Mouse (Mus musculus) forebrain, embryonic 14.5 days (tissue): ENCODE measurements around the gene Ndufaf2. TPM values are rescaled to one million over a fixed set of nuclear protein-coding genes. Genes with fewer than 3 reads are reported as not detected.

ENCODE experiments used
- ATAC-seq: fragments of 200-750 bp; cut with Nextera tagmentation; 2 replicates; pipeline ENCODE4 v1.8.0; 2017; ENCODE audit warnings: mild to moderate bottlenecking, moderate library complexity
- DNase-seq: peaks from one replicate; pipeline ENCODE4 v3.0.0-alpha.2; 2015; ENCODE audit warnings: low spot score
- H3K27ac ChIP-seq: fragments of 300-500 bp; sonication (generic); 2 replicates; pipeline ENCODE4 v1.5.1; 2014; ENCODE audit warnings: low read depth, mild to moderate bottlenecking, control low read depth, low read length, moderate library complexity
- H3K27me3 ChIP-seq: fragments of 300-500 bp; sonication (generic); replicated peaks from 2 replicates; pipeline ENCODE4 v1.6.1; 2014; ENCODE audit warnings: low read length, control low read depth, mixed read lengths; ENCODE audit not compliant: control insufficient read depth, insufficient read depth
- H3K36me3 ChIP-seq: fragments of 300-500 bp; sonication (generic); 2 replicates; pipeline ENCODE4 v1.6.1; 2014; ENCODE audit warnings: low read length, control low read depth; ENCODE audit not compliant: control insufficient read depth, insufficient read depth
- H3K4me1 ChIP-seq: fragments of 300-500 bp; sonication (generic); 2 replicates; pipeline ENCODE4 v1.6.1; 2014; ENCODE audit warnings: antibody characterized with exemption, low read length, control low read depth; ENCODE audit not compliant: control insufficient read depth, insufficient read depth
- H3K4me2 ChIP-seq: fragments of 300-500 bp; sonication (generic); 2 replicates; pipeline ENCODE4 v1.6.1; 2014; ENCODE audit warnings: mild to moderate bottlenecking, control low read depth, low read length
- H3K4me3 ChIP-seq: fragments of 300-500 bp; sonication (generic); 2 replicates; pipeline ENCODE4 v1.5.1; 2014; ENCODE audit warnings: low read depth, low read length, control low read depth
- H3K9ac ChIP-seq: fragments of 300-500 bp; sonication (generic); 2 replicates; pipeline ENCODE4 v1.6.1; 2014; ENCODE audit warnings: mild to moderate bottlenecking, low read length, control low read depth, moderate library complexity
- H3K9me3 ChIP-seq: fragments of 300-500 bp; sonication (generic); replicated peaks from 2 replicates; pipeline ENCODE4 v1.6.1; 2016; ENCODE audit warnings: low read length, control low read depth, mixed read lengths; ENCODE audit not compliant: control insufficient read depth
- WGBS: fragments of 180-500 bp; shearing (Covaris S2); extraction: QIAGEN DNeasy Blood & Tissue Kit; methylation state at CpG from one replicate; pipeline ENCODE4 v1.1.7; 2014; 5-methylcytosine and 5-hydroxymethylcytosine counted together
- polyA plus RNA-seq: library from polyadenylated mRNA; unstranded; fragments of >200 nt; fragmentation: Nextera tagmentation; extraction: Ambion mirVana; gene quantifications from 2 replicates; pipeline ENCODE4 v1.2.1, GENCODE M21; 2014

The Ndufaf2 gene
- polyA plus RNA-seq, 1 experiment from 2014 or later, result 84.5 TPM

- H3K27me3 ChIP-seq, result no peaks in the 10 kb centered on the region
- H3K36me3 ChIP-seq, result no peaks in the 10 kb centered on the region
- WGBS, result 95% methylated on average over 4 of the region's 4 CpGs
- H3K9ac ChIP-seq, result no peak overlapping the region
- no peak overlapping the region for H3K4me3 ChIP-seq
- H3K4me1 ChIP-seq, result no peaks in the 10 kb centered on the region
- DNase-seq, result no peak
- no peak overlapping the region for H3K4me2 ChIP-seq
- ATAC-seq, result no peak
- H3K9me3 ChIP-seq, result no peaks in the 10 kb centered on the region
- no peak overlapping the region for H3K27ac ChIP-seq
These were observed 74.3 kb downstream of the Ndufaf2 start for GRCm38 (mm10) chr13:108084086-108084485.

- no peak overlapping the region for H3K27ac ChIP-seq
These were observed 80.5 kb downstream of the Ndufaf2 start for GRCm38 (mm10) chr13:108077901-108078300.

GRCm38 (mm10) chr13:108077476-108077875 lies 80.9 kb downstream of the Ndufaf2 start:
- no peaks in the 10 kb centered on the region for H3K36me3 ChIP-seq
- H3K27me3 ChIP-seq, result no peaks in the 10 kb centered on the region
- H3K9me3 ChIP-seq, result no peaks in the 10 kb centered on the region
- no peak overlapping the region for H3K4me2 ChIP-seq
- ATAC-seq (no peak), DNase-seq (peak; percentile 16)
- 74% methylated on average over 6 of the region's 6 CpGs for WGBS
- H3K27ac ChIP-seq, result no peak overlapping the region
- H3K4me1 ChIP-seq, result no peaks in the 10 kb centered on the region
- H3K4me3 ChIP-seq, result no peak overlapping the region
- H3K9ac ChIP-seq, result no peak overlapping the region

More at GRCm38 (mm10) chr13:108077901-108078300, 80.5 kb downstream of the Ndufaf2 start:
- H3K4me3 ChIP-seq, result no peak overlapping the region
- WGBS, result 76% methylated on average over 4 of the region's 4 CpGs
- H3K27me3 ChIP-seq, result no peaks in the 10 kb centered on the region
- H3K4me2 ChIP-seq, result no peak overlapping the region
- H3K36me3 ChIP-seq, result no peaks in the 10 kb centered on the region
- ATAC-seq (no peak), DNase-seq (no peak)
- H3K4me1 ChIP-seq, result no peaks in the 10 kb centered on the region
- no peak overlapping the region for H3K9ac ChIP-seq
- no peaks in the 10 kb centered on the region for H3K9me3 ChIP-seq

- 96% methylated on average over 10 of the region's 10 CpGs for WGBS
These were observed 88.3 kb downstream of the Ndufaf2 start for GRCm38 (mm10) chr13:108070171-108070570.

GRCm38 (mm10) chr13:108069151-108069550 lies 89.3 kb downstream of the Ndufaf2 start:
- H3K4me3 ChIP-seq, result no peak overlapping the region
- 70% methylated on average over 4 of the region's 4 CpGs for WGBS
- no peak overlapping the region for H3K27ac ChIP-seq
- no peaks in the 10 kb centered on the region for H3K4me1 ChIP-seq
- H3K9me3 ChIP-seq, result no peaks in the 10 kb centered on the region
- no peaks in the 10 kb centered on the region for H3K36me3 ChIP-seq
- no peak overlapping the region for H3K4me2 ChIP-seq
- no peak overlapping the region for H3K9ac ChIP-seq
- no peak for ATAC-seq
- no peaks in the 10 kb centered on the region for H3K27me3 ChIP-seq
- no peak for DNase-seq

More at GRCm38 (mm10) chr13:108070171-108070570, 88.3 kb downstream of the Ndufaf2 start:
- no peak overlapping the region for H3K4me2 ChIP-seq
- no peak overlapping the region for H3K4me3 ChIP-seq
- H3K36me3 ChIP-seq, result no peaks in the 10 kb centered on the region
- H3K9me3 ChIP-seq, result no peaks in the 10 kb centered on the region
- H3K27ac ChIP-seq, result no peak overlapping the region
- DNase-seq, result no peak
- no peak overlapping the region for H3K9ac ChIP-seq
- no peaks in the 10 kb centered on the region for H3K27me3 ChIP-seq
- no peaks in the 10 kb centered on the region for H3K4me1 ChIP-seq
- no peak for ATAC-seq

- ATAC-seq, result no peak
- H3K9me3 ChIP-seq, result no peaks in the 10 kb centered on the region
- no peak for DNase-seq
- H3K27ac ChIP-seq, result no peak overlapping the region
- WGBS, result 81% methylated on average over 2 of the region's 2 CpGs
- H3K4me1 ChIP-seq, result peaks cover 3% of the 10 kb centered on the region
- no peak overlapping the region for H3K4me2 ChIP-seq
- no peaks in the 10 kb centered on the region for H3K36me3 ChIP-seq
- H3K9ac ChIP-seq, result no peak overlapping the region
- no peak overlapping the region for H3K4me3 ChIP-seq
- H3K27me3 ChIP-seq, result no peaks in the 10 kb centered on the region; the same call in 1 of the 2 replicates
These were observed 92.4 kb downstream of the Ndufaf2 start for GRCm38 (mm10) chr13:108066021-108066420.

GRCm38 (mm10) chr13:108064331-108064730 lies 94.1 kb downstream of the Ndufaf2 start:
- H3K4me1 ChIP-seq, result peaks cover 10% of the 10 kb centered on the region
- no peak overlapping the region for H3K4me2 ChIP-seq
- H3K36me3 ChIP-seq, result no peaks in the 10 kb centered on the region
- no peak overlapping the region for H3K27ac ChIP-seq
- H3K27me3 ChIP-seq, result no peaks in the 10 kb centered on the region; the same call in 1 of the 2 replicates
- no peaks in the 10 kb centered on the region for H3K9me3 ChIP-seq
- DNase-seq (peak; percentile 58), ATAC-seq (0 out of 2 replicates have a peak, but pooled peaks have one; percentile 35)
- H3K4me3 ChIP-seq, result no peak overlapping the region
- H3K9ac ChIP-seq, result no peak overlapping the region
- 24% methylated on average over 6 of the region's 6 CpGs for WGBS

- H3K36me3 ChIP-seq, result no peaks in the 10 kb centered on the region
- 64% methylated on average over 11 of the region's 11 CpGs for WGBS
- DNase-seq (no peak), ATAC-seq (no peak)
- no peaks in the 10 kb centered on the region; the same call in 1 of the 2 replicates for H3K27me3 ChIP-seq
- H3K4me2 ChIP-seq, result no peak overlapping the region
- 0 out of 2 replicates have a peak overlapping the region, but pooled peaks have one; percentile 13 for H3K9ac ChIP-seq
- H3K4me3 ChIP-seq, result no peak overlapping the region
- H3K4me1 ChIP-seq, result peaks cover 10% of the 10 kb centered on the region
- H3K9me3 ChIP-seq, result no peaks in the 10 kb centered on the region
- H3K27ac ChIP-seq, result no peak overlapping the region
These were observed 94.9 kb downstream of the Ndufaf2 start for GRCm38 (mm10) chr13:108063374-108064134.

GRCm38 (mm10) chr13:108062900-108063299 lies 95.5 kb downstream of the Ndufaf2 start:
- no peaks in the 10 kb centered on the region; the same call in 1 of the 2 replicates for H3K27me3 ChIP-seq
- 77% methylated on average over 5 of the region's 5 CpGs for WGBS

More at GRCm38 (mm10) chr13:108062900-108063299, 95.5 kb downstream of the Ndufaf2 start:
- H3K27ac ChIP-seq, result no peak overlapping the region
- no peaks in the 10 kb centered on the region for H3K9me3 ChIP-seq
- no peak overlapping the region for H3K9ac ChIP-seq
- H3K4me3 ChIP-seq, result no peak overlapping the region
- ATAC-seq (no peak), DNase-seq (no peak)
- H3K4me1 ChIP-seq, result peaks cover 10% of the 10 kb centered on the region
- H3K36me3 ChIP-seq, result no peaks in the 10 kb centered on the region
- no peak overlapping the region for H3K4me2 ChIP-seq
